Mouse (Mus musculus) lung, postnatal 4 days (tissue): ENCODE measurements around the gene Glyctk.

Experiments
- DNase-seq, 2 experiments: peaks; one replicate each; pipeline ENCODE4 v3.0.0; 2021

Gene Glyctk

DNA sequence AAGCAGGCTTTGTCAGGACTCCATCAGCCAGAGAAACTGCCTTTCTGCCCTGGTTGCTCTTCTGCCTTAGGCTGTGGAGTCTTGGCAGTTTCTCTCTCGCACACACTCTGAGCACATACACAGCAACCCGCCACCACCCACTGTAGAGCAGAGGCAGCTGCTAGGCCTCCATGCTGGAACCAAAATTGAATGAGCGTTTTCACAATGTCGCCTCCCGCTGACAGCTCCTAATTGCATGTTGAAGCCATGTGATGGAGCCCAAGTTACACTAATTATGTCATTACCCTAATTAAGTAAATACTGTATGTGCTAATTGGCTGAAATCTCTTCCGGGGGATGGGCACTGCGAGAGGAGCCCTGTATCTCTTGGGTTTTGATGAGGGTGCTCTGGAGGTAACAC lies 13.8 kb downstream of the Glyctk start:
- DNase-seq: no peak

DNA sequence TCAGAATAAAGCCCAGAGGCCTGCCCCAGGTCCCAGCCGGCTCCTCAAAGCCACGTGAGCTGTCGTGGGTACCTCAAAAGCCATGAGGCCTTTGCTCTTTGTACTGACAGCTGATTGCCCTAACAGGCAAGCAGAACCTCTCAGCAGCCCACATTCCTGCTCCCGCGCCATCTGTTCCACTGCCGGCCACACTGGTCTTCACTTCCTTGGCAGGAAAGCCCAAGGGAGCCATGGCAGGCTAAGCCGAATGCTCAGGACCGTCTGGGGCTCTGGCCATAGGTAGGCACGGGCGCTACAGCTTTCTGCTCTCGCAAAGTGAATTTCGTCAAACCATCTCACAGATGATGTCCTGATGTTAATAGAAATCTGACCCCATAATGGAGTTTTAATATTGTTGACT lies 16.0 kb downstream of the Glyctk start:
- no peak for DNase-seq

DNA sequence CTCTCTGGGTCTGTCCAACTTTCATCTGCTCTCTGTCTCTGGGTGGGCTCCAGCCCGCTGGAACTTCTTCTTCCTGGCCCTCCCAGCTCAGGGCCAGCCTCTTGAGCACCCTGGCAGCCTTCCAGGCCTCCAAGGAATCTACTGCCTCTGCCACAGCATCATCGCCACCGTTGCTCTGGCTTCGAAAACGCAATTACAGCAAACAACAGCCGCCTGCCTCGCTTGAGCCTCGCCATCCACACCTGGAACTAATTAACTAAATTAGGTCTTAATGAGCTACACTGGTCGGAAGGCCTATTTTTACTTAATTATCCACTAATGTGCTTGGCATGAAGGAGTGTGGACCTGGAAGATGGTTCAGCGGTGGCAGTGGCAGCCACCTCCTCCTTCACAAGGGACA lies 18.2 kb downstream of the Glyctk start:
- DNase-seq: peak; percentile 33 to 58

DNA sequence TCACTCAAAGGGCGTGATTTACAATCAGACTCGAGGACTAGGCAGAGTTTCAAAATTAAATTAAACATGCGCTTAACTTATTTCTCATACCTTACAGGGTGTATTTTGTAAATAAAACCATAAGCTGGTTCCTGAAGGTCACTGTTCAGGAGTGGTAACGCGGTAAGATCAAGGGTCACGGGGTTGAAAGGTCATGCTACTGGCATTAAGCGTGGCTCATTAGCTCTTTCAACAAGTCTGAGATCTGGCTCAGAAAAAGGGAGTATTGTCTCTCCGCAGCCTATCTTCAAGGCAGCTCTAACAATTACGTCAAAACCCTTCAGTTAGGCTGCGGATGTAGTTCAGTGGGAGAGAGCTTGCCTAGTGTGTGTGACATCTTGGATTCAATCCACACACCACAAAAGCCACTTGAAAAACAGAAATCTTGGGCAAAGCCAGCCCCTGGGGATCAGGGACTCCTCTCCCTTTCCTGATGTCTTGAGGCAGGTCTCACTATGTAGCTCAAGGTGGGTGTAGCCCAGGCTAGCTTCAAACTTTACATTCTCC lies 20.2 kb downstream of the Glyctk start:
- no peak for DNase-seq

DNA sequence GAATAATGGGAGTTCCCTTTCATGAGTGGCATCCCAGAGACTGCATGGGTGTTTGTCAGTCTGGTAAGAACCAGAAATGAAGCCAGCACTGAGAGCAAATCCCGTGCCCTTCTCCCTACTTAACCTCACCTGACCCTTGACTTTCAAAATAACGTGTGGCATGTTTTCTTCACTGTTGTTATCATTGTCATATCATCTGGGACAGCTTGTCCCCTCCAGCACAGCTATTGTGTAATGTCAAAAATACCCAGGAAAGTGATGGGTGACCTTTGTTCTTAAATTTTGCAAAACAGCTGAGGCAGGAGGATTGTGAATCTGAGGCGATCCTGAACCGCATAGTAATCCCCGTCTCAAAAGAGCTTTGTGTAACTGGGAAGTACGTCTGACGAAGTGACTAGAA lies 27.7 kb downstream of the Glyctk start:
- DNase-seq: no peak

DNA sequence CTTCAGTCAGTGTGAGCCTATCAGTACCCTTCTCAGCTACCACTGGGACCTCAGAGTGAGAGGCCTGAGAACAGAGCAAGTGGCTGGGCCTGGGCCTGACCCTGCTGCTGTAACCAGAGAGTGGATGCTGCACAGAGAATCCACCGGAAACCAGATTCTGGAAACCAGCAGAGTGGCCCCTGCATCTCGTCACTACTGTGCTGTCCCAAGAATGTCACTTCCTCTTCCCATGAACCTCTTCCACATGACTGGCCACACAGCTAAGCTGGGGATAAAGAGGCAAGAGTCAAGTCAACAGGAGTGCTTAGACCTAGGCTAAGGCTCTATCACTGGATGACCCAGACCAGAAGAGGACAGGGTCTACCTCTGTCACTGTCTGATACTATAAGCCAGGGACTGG lies 28.9 kb downstream of the Glyctk start:
- DNase-seq: no peak

DNA sequence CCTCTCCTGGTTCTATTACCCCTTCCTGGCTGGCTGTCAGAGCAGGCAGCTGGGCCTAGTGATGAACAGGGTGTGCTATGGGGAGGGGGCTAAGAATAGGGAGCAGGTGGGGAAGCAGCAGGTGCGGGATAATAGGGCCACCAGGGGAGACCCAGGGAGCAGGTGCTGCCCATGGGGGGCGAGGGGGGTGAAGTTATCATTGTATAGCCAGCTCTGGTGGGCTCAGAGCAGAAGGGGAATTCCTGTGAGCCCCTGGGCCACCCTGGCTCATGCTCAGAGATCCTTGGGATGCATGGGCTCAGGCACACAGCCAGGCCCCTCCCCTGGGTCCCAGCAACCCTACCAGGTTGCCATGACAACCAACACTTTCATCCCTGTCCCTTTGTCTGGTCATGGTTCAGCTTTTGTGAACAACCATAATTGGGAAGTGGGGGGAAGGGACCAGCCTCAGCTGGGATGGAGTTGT lies 31.1 kb downstream of the Glyctk start:
- DNase-seq: no peak

DNA sequence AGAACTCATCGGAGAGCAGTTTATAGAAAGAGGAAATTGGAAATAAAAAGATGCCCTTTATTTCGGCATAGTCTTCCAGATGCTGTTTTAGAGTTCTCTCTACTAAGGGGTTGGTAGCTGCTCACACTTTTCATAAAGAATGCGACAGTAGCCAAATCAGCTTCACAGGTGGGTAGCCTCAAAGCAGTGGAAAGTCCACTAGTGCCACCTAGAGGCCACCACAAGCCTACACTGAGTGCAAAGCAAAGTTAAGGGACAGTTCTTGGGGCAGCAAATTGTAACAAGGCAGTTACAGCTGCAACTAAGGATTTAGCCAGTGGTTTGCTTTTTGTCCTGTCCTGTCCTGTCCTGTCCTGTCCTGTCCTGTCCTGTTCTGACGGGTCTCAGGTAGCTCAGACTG lies 34.3 kb downstream of the Glyctk start:
- DNase-seq: peak in 1 of 2 experiments; percentile 30

DNA sequence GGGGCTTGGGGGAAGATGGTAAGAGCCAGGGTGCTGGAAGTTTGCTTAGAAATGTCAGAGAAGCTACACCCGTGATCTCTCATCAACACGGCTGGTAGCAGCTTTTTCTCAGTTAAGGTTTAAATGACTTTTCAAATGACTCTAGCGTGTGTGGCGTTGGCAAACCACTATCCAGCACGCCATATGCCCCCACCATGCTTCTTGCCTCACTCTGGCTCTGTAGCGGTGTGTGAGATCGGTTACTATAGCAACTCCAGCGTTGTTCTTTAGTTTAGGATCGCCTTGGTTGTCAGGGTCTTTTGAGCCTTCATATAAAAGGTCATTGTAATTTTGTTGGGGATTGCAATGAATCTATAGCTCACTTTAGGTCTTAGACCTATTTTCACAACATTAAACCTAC lies 38.9 kb downstream of the Glyctk start:
- no peak for DNase-seq

DNA sequence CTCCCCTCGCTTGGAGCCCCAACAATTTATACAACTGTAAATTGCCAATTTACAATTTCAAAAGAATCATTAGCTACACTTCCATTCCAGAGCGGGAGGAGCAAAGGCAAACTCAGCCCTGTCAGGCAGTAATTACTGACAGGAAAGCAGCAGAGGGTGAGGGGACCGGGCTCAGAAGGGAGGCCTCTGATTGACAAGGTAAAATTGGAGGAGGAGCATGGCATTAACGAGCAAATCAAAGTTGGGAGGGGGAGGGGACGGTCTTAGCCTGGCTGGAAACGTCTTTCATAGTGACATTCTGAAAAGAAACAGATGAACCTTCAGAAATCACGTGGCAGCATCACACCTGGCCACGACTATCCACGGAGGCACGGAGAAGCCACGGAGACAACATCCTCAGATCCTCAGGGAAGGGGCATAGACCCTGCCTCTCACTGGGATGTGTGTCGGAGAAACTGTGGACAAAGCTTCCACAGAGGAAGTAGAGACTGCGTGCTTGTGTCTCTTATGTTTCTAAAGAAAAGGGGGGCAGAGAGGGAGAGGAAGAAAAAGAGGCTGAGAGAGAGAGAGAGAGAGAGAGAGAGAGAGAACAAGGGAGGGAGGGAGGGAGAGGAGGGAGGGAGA lies 42.0 kb downstream of the Glyctk start:
- DNase-seq: no peak

DNA sequence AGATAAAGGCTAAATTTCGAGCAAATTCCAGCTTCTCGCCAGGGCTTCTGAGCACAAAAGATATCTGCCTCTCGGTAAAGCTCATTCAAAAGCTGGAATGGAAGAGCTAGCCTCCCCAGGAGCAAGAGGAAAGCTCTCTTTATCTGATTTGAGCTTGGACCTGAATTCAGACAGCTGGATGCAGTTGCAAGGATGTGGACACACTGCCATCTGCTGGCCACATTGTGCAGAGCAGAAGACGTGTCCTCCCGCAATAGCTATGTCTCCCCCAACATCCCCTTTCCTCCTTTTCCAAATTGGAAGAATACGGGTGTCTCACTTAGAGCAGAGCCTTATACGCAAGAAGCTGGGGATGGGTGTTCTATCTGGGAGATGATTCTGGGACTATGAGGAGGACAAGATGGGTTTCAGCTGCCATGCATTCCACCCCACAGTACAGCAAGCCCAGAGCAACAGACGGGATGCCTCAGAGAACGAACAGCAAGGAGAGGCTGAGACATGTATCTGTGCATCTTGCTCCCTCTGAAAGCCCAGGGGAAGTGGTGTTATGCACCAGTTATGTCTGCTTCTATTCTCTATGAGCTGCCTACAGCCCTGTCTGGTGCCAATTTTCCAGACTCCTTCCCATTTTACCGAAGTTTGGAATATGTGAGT lies 45.0 kb downstream of the Glyctk start:
- DNase-seq: peak; percentile 77 to 79

DNA sequence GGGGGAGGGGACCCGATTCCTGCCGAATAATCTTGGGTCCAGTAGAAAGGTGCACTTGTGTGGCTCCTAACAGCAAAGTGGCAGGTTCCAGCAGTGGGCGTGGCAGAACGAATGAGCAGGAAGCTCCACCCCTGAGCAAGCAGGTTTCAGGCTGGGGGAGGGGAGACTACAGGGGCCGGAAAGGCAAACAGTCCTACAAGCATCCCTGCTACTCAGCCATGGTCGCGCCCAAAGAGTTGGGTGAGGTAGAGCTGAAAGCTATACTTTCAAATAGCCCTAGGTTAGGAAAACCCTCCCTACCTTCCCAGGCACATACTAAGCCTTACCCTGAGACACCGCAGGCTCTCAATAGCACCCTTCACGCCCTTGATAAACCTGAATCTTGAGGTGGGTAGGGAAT lies 51.7 kb downstream of the Glyctk start:
- no peak for DNase-seq

DNA sequence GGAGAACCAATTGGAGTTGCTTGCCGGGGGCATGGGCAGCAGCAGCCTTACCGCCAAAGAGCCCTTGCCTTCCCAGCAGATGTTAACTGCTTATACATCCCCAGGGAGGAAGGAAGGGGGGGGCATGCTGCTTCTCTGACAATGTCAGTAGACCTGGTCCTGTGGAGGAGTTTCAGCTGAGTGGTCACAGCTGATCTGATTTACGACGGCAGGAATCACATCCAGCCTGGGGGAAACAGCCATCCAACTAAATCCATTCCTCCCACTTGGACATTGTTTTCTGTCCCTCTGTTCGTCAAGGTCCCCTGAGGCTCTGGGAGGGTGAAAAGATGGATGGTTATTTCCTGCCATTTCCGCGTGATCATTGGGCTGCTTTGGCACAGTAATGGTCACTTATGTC lies 53.5 kb downstream of the Glyctk start:
- DNase-seq: no peak
